Mouse (Mus musculus) kidney, postnatal 14 days (tissue): ENCODE results near the gene Fblim1.
A peak's percentile ranks its signal among the peaks of the same experiment; 100 is the strongest.

ENCODE experiments used
- DNase-seq: peaks from one replicate; pipeline ENCODE4 v3.0.0; 2022; ENCODE audit warnings: mixed read lengths

The Fblim1 gene

DNA sequence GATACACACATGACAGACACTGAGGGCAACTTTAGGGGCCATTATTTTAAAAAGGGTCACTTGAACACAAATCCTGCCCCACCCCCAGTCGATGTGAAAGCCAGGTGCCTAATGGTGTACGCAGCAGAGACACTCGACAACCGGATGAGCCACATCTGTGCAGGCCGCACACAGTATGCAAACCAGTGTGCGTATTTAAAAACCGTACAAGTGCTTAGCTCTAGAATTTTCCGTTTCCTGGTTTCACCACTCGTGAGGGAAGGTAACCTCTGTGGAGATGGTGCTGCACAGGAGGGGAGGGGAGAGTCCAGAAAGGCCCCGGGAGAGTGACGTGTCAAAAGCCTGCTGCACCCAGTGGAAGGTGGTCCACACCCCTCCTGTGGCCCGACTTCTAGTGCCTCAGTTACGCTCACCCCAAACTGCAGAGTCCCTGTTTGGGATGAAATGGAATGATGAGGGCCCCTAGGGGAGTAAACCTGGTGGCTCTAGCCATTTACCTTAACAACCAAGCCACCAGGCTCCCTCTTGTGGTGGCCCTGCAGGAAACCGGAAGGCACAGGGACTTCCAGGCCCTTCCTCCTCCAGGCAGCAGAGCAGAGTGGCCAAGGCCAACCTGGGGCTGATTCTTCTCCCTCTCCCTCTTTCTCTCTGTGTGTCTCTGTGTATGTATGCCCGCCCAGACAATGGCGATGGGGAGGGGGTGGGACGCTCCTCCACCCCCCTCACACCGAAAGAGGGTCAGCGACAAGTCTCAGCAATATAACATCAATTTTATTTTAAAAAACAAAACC lies 19.3 kb upstream of the Fblim1 start:
- no peak for DNase-seq

- no peak for DNase-seq
These were observed 18.2 kb upstream of the Fblim1 start for GRCm38 (mm10) chr4:141624134-141624533.

- peak; percentile 91 for DNase-seq
These were observed 17.8 kb upstream of the Fblim1 start, which contains the start of gene Slc25a34 for GRCm38 (mm10) chr4:141623666-141624065. Gene Slc25a34, minus strand, starts transcription at chr4:141623821.

- DNase-seq: peak; percentile 78
These were observed 17.1 kb upstream of the Fblim1 start for GRCm38 (mm10) chr4:141623037-141623436.

- DNase-seq: no peak
These were observed 16.7 kb upstream of the Fblim1 start for GRCm38 (mm10) chr4:141622580-141622979.

DNA sequence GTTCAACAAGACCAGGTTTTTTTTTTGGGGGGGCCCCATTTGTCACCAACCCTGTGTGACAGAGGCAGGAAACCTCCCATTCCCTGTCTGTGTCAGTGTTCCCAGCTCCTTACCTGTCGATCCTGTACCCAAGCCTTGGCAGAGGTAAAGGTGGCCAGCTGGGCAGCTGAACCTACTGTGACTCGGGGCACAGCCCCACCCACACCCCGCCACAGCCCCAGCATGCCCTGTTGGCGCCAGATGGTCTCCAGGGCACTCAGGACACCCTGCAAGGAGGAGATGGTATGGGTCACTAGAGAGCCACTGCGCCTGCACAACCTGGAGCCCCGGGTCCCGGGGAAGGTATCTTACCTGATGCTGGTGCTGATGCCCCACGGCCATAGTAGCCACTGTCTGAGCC lies 16.2 kb upstream of the Fblim1 start:
- no peak for DNase-seq

DNA sequence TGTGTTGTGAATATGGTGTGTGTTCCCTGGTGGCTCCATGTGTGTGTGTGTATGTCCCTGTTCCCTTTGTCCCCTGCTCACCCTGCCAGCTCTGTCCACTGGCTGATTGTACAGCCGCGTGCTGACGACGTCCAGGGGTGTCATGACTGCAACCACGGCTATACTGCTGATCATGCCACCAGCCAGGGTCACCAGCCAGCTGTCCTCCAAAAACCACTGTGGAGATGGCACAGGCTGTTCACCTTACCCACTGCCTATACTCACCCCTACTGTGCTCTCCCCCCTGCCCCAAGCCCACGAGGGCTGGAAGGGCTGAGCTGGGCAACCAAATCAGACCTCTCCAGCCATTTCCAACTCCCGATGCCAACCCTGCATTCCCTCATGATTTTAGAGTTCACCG lies 15.4 kb upstream of the Fblim1 start:
- DNase-seq: no peak

GRCm38 (mm10) chr4:141619299-141619883 lies 13.5 kb upstream of the Fblim1 start:
- DNase-seq: no peak

GRCm38 (mm10) chr4:141618565-141619243 lies 12.8 kb upstream of the Fblim1 start, which contains the start of gene Tmem82:
Gene Tmem82, minus strand, starts transcription at chr4:141618633.
- peak; percentile 71 for DNase-seq

DNA sequence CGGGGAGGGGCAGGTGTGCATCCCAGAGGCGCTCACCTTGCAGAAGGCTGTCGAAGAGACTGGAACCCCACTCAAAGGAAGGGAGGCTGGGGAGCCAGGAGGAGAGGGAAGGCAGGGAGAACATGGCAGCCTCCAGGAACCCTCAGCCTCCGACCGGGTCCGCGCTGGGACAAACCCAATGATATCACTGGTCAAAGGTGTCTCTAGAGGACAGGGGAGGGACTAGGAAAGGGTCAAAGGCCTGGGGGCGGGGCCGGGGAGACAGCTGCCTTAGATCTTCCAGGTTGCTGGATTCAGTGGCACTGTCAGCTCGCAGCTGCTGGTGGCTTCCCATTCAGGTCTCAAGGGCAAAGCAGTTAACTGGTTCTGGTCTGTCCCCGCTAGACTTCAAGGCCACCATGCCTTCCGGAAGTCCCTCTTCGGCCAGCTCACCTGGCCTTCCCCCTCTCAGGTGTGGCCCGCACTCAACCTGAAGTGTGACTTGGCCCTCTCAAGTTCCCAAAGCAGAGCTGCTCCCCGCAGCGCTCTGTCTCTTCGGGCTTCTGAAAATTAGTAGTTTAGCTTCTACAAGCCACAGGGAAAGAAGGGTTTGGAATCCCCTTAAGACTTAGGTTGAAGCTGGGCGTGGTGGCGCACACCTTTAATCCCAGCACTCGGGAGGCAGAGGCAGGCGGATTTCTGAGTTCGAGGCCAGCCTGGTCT lies 12.1 kb upstream of the Fblim1 start:
- DNase-seq: peak; percentile 85

GRCm38 (mm10) chr4:141617299-141617698 lies 11.4 kb upstream of the Fblim1 start:
- peak; percentile 82 for DNase-seq

- no peak for DNase-seq
These were observed 10.9 kb upstream of the Fblim1 start for GRCm38 (mm10) chr4:141616811-141617210.

- no peak for DNase-seq
These were observed 9.1 kb upstream of the Fblim1 start for GRCm38 (mm10) chr4:141614946-141615345.

DNA sequence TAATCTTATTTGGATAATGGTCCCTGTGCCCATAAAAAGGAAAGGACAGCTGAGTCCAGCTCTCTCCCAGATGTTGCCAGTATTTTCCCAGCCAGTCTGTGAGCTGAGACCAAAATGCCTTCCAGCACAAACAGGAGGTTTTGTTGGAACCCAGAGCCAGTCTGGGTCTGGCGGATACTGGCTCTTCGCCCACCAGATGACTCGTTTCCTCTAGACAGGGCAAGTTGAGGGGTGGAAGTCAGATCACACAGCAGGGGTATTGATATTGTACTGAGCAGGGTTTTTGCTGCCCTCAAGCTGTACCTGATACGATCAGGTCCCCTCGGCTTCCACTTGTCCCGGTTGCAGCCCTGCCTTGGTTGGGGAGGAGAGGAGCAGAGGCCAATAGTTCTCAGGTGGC lies 3.6 kb upstream of the Fblim1 start:
- peak; percentile 64 for DNase-seq

- DNase-seq: no peak
These were observed 475 bp downstream of the Fblim1 start for GRCm38 (mm10) chr4:141605421-141605820.

DNA sequence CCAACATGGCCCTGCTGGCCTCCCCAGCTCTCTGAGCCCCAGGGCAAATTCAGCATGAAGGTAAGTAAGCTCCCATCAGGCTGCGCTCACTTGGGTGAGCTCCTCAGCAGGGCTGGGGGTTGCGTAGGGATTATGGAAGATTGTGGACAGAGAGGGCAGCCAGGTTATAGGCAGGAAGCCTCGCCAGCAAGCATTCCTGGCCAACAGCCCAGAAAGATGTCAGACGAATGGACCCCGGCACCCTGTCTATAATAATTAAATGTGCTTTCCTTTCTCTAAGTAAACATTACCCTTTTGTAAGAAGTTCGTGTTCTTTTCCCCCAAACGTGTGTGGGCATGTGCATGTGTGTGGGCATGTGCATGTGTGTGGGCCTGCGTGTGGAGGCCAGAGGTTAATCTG lies 1.4 kb downstream of the Fblim1 start:
- DNase-seq: peak; percentile 91

DNA sequence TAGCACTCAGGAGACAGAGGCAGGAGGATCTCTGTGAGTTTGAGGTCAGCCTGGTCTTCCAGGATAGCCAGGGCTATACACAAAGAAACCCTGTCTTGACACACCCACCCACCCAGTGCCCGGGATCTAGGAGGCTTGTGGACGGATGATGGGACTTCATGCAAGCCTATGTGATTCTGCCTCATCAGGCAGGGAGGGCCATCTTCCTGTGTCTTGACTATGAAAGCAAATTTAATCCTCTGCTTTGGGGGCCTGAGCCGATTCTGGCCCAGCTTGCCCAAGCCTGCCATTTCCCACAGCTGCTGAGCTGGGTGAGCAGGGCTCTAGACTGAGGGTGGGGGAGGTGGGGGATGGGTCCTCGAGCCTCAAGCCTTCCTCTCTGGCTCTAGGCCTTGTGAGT lies 2.0 kb downstream of the Fblim1 start:
- no peak for DNase-seq

DNA sequence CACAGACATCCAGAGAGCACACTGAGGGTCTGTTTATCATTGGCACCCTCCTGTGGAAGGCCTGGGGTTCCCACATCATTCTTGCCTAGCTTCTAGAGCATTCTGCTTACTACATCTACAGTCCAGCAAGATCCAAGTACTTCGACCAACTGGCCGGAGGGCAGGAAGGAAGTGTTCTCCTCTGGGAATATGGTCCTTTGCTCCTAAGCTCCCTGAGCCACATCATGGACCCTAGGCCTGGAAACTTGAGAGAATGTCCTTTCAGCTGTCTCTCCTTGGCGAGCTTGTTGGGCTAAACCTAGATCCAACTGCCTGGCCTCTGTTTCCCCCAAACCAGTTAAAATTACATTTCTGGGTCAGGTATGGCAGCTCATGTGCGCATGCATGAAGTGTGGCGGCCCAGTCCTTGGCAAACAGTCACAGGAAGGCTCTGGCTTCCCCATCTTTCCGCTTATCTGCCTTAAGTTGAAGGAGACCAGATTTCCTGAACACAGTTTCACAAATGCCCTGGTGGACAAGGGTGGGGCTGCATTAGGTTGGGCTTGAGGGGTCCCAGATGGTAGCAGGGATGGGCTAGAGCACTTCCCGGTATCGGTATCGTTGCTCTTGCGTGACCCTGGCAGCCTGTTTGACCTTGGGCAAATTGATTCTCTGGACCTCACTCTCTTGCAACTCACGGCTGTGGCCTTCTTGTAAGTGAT lies 3.2 kb downstream of the Fblim1 start:
- peak; percentile 54 for DNase-seq

GRCm38 (mm10) chr4:141601148-141601862 lies 4.6 kb downstream of the Fblim1 start:
- no peak for DNase-seq

GRCm38 (mm10) chr4:141600364-141600763 lies 5.5 kb downstream of the Fblim1 start:
- DNase-seq: no peak

GRCm38 (mm10) chr4:141599251-141600141 lies 6.4 kb downstream of the Fblim1 start:
- DNase-seq: peak; percentile 54
